In the genomic region with DNA sequence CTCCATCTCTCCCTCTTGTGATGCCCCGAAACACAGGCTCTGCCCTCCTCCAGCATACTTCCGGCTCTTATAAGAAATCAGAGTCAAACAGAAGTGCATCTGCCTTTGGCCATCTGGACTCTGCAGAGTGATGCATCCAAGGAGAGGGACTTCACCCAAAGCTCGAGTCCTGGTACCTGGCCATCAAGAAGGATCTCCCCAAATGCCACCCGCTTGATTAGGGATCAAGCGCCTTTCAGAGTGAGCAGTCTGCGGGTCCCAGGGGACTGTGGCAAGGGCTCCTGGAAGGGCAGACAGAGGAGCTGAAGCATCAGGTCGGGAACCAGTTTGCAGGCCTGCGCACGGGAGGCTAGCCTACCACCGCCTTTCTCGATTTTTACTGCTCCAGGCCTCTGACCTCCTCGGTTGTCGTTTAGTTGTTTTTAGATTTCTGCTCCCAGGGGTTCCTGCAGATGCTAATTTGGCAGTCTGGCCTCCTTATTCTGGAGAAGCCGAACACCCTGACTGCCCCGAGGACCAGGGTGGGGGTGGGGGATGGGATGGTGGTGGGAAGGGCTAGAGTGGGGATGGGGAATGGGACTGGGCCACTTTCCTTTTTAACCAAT, we compare ENCODE assay signal across 30 mouse cellular contexts. TPM values are rescaled to one million over a fixed set of nuclear protein-coding genes. Genes with fewer than 3 reads are reported as not detected.
DNase-seq lines count a peak whose midpoint lies in the region; ATAC-seq and TF ChIP-seq lines count a peak whose summit lies in the region.
"Had no signal": no experiment of that assay in that cellular context is flagged by ENCODE, and none has a peak within 500 bp of the region (broad histone marks: within the 10 kb centered on the region; RNA-seq: fewer than 3 reads in every experiment).

No protein-coding gene starts in this region.

- 33% methylated on average over 15 of the region's 15 CpGs for WGBS in heart, embryonic 10.5 days
- WGBS in midbrain, embryonic 10.5 days, result 30% methylated on average over 15 of the region's 15 CpGs
- WGBS in midbrain, embryonic 11.5 days, result 32% methylated on average over 15 of the region's 15 CpGs
- WGBS in stomach, postnatal 0 days, result 75% methylated on average over 15 of the region's 15 CpGs

- H3K9ac ChIP-seq in midbrain, embryonic 11.5 days (ENCODE audit: low read length), result no peak overlapping the region
- peak overlapping the region; percentile 4; the same call in 1 of the 2 replicates for H3K9ac ChIP-seq in stomach, postnatal 0 days (ENCODE audit: low read length)
- H3K9ac ChIP-seq: embryonic facial prominence, embryonic 13.5 days; forebrain, embryonic 13.5 days; heart, embryonic 15.5 days; liver, embryonic 15.5 days; lung, embryonic 15.5 days; neural tube, embryonic 15.5 days had no signal

- peaks cover 7% of the 10 kb centered on the region for H3K27me3 ChIP-seq in heart, embryonic 10.5 days (ENCODE audit: insufficient read depth, poor library complexity, severe bottlenecking)
- H3K27me3 ChIP-seq in midbrain, embryonic 10.5 days (ENCODE audit: low read depth, poor library complexity, severe bottlenecking), result peaks cover 43% of the 10 kb centered on the region
- H3K27me3 ChIP-seq in midbrain, embryonic 11.5 days (ENCODE audit: control insufficient read depth, insufficient read depth, low read length), result peaks cover 2% of the 10 kb centered on the region; the same call in 1 of the 2 replicates
- H3K27me3 ChIP-seq in stomach, postnatal 0 days (ENCODE audit: control insufficient read depth, insufficient read depth, low read length), result 0 out of 2 replicates have a peak, but pooled peaks cover 6% of the 10 kb centered on the region
- H3K27me3 ChIP-seq: forebrain, embryonic 13.5 days; neural tube, embryonic 15.5 days had no signal

- peak overlapping the region; percentile 64 for H3K27ac ChIP-seq in heart, embryonic 10.5 days
- H3K27ac ChIP-seq in midbrain, embryonic 10.5 days (replicated peaks), result peak overlapping the region; percentile 23; the same call in 1 of the 2 replicates
- no peak overlapping the region for H3K27ac ChIP-seq in midbrain, embryonic 11.5 days (ENCODE audit: low read depth, low read length)
- H3K27ac ChIP-seq in stomach, postnatal 0 days (replicated peaks), result no peak overlapping the region
- H3K27ac ChIP-seq: embryonic facial prominence, embryonic 13.5 days; forebrain, embryonic 13.5 days; heart, embryonic 15.5 days; hindbrain, embryonic 10.5 days; hindbrain, postnatal 0 days; layer of hippocampus, adult 2 months; liver, embryonic 15.5 days; lung, embryonic 15.5 days; neural tube, embryonic 15.5 days had no signal

- no peak for TF ChIP-seq EP300 in stomach, postnatal 0 days (optimal IDR thresholded peaks at IDR 0.05)

- H3K4me1 ChIP-seq in heart, embryonic 10.5 days, result peaks cover 54% of the 10 kb centered on the region
- peaks cover 28% of the 10 kb centered on the region for H3K4me1 ChIP-seq in midbrain, embryonic 10.5 days
- peaks cover 6% of the 10 kb centered on the region; the same call in 1 of the 2 replicates for H3K4me1 ChIP-seq in midbrain, embryonic 11.5 days (ENCODE audit: control insufficient read depth, insufficient read depth, low read length)
- H3K4me1 ChIP-seq in stomach, postnatal 0 days (replicated peaks; ENCODE audit: control insufficient read depth, insufficient read depth), result no peaks in the 10 kb centered on the region
- H3K4me1 ChIP-seq: liver, embryonic 15.5 days had no signal

- ATAC-seq in midbrain, embryonic 11.5 days (ENCODE audit: low FRiP score), result no peak
- ATAC-seq in stomach, postnatal 0 days (ENCODE audit: low FRiP score, low TSS enrichment), result no peak
- ATAC-seq: forebrain, embryonic 13.5 days; hindbrain, postnatal 0 days had no signal

- H3K36me3 ChIP-seq in heart, embryonic 10.5 days, result no peaks in the 10 kb centered on the region
- no peaks in the 10 kb centered on the region for H3K36me3 ChIP-seq in midbrain, embryonic 10.5 days
- no peaks in the 10 kb centered on the region for H3K36me3 ChIP-seq in midbrain, embryonic 11.5 days (ENCODE audit: control insufficient read depth, insufficient read depth, low read length)
- H3K36me3 ChIP-seq in stomach, postnatal 0 days (ENCODE audit: control insufficient read depth, insufficient read depth, low read length), result no peaks in the 10 kb centered on the region
- H3K36me3 ChIP-seq: embryonic facial prominence, embryonic 13.5 days; heart, embryonic 15.5 days; hindbrain, embryonic 10.5 days; liver, embryonic 15.5 days; lung, embryonic 15.5 days; neural tube, embryonic 15.5 days had no signal

- H3K4me2 ChIP-seq in midbrain, embryonic 11.5 days, result no peak overlapping the region
- H3K4me2 ChIP-seq in stomach, postnatal 0 days (replicated peaks; ENCODE audit: low read depth), result no peak overlapping the region
- H3K4me2 ChIP-seq: embryonic facial prominence, embryonic 13.5 days; forebrain, embryonic 13.5 days; heart, embryonic 15.5 days; liver, embryonic 15.5 days; lung, embryonic 15.5 days; neural tube, embryonic 15.5 days had no signal

- TF ChIP-seq CTCF in stomach, postnatal 0 days (IDR thresholded peaks at IDR 0.05; ENCODE audit: low read depth), result no peak

- no peaks in the 10 kb centered on the region for H3K9me3 ChIP-seq in heart, embryonic 10.5 days
- H3K9me3 ChIP-seq in midbrain, embryonic 10.5 days (replicated peaks), result no peaks in the 10 kb centered on the region
- H3K9me3 ChIP-seq in midbrain, embryonic 11.5 days (ENCODE audit: control insufficient read depth, low read length), result no peaks in the 10 kb centered on the region
- H3K9me3 ChIP-seq in stomach, postnatal 0 days (ENCODE audit: control insufficient read depth, low read length), result no peaks in the 10 kb centered on the region
- H3K9me3 ChIP-seq: embryonic facial prominence, embryonic 13.5 days; forebrain, embryonic 13.5 days; heart, embryonic 15.5 days; hindbrain, embryonic 10.5 days; liver, embryonic 15.5 days; lung, embryonic 15.5 days; neural tube, embryonic 15.5 days had no signal

- DNase-seq in adrenal gland, adult (ENCODE audit: inconsistent age in 2 of 2, low spot score in 1 of 2), result peak; percentile 3 to 21
- no peak for DNase-seq in adrenal gland, adult 18-20 months (ENCODE audit: low spot score in 2 of 2)
- no peak for DNase-seq in heart, embryonic 10.5 days (ENCODE audit: low spot score)
- DNase-seq in heart, postnatal 10 days, result no peak
- no peak for DNase-seq in midbrain, embryonic 10.5 days (ENCODE audit: low spot score)
- no peak for DNase-seq in midbrain, embryonic 11.5 days (ENCODE audit: low spot score, missing footprints)
- no peak for DNase-seq in stomach, postnatal 0 days (ENCODE audit: low spot score)
- DNase-seq in right cerebral cortex, adult 2 months (ENCODE audit: low spot score in 2 of 2), result no peak
- DNase-seq: adrenal gland, adult 2 months; cerebellum, adult 2 months; cerebellum, postnatal 36 days; embryo, embryonic 11 days; gastrocnemius, postnatal 10 days; kidney, adult 8-10 months; liver; lung, postnatal 36 days; right cerebral cortex, adult 18-20 months; thymus, adult 2 months; thymus, postnatal 4 days had no signal

- H3K4me3 ChIP-seq in heart, embryonic 10.5 days, result 0 out of 2 replicates have a peak overlapping the region, but pooled peaks have one; percentile 12
- H3K4me3 ChIP-seq in midbrain, embryonic 10.5 days, result no peak overlapping the region
- no peak overlapping the region for H3K4me3 ChIP-seq in midbrain, embryonic 11.5 days (ENCODE audit: low read depth, low read length)
- no peak overlapping the region for H3K4me3 ChIP-seq in stomach, postnatal 0 days (ENCODE audit: low read depth, low read length)
- H3K4me3 ChIP-seq: embryonic facial prominence, embryonic 13.5 days; forebrain, embryonic 13.5 days; heart, embryonic 15.5 days; hindbrain, embryonic 10.5 days; layer of hippocampus, adult 2 months; liver, embryonic 15.5 days; lung, embryonic 15.5 days; neural tube, embryonic 15.5 days had no signal

- intact Hi-C loops in heart, postnatal 10 days (cut with DNase I), result no loop called here

RNA-seq across cellular contexts. Expression of gene Cdk18, which starts 13.7 kb away (rescaled TPM):
- 10 to 100 TPM; 16.1 to 16.3 TPM for total RNA-seq in adrenal gland, adult 18-20 months (2021)
- 6.8 and 6.9 TPM in 2 replicates for polyA plus RNA-seq in heart, embryonic 10.5 days (2016; fragmentation: Nextera tagmentation; extraction: Ambion mirVana)
- 10 to 100 TPM in 1 of 2 experiments, 1 to 10 TPM in 1; 7.6 to 10.4 TPM for total RNA-seq in heart, postnatal 10 days (2021)
- 0.68 and 0.72 TPM in 2 replicates for polyA plus RNA-seq in midbrain, embryonic 10.5 days (2016; fragmentation: Nextera tagmentation; extraction: Ambion mirVana)
- 0.14 and 0.19 TPM in 2 replicates for polyA plus RNA-seq in midbrain, embryonic 11.5 days (2014; fragmentation: Nextera tagmentation; extraction: Ambion mirVana)
- 9.7 and 14.5 TPM in 2 replicates for polyA plus RNA-seq in stomach, postnatal 0 days (2015; fragmentation: Nextera tagmentation; extraction: Ambion mirVana)

RNA-seq across cellular contexts. Expression of gene Lemd1, which starts 38.0 kb away (rescaled TPM):
- under 1 TPM in 1 of 2 experiments, not detected in 1; 0.43 TPM for total RNA-seq in adrenal gland, adult 18-20 months (2021)
- polyA plus RNA-seq in heart, embryonic 10.5 days (2016; fragmentation: Nextera tagmentation; extraction: Ambion mirVana), result 0.12 and 0.49 TPM in 2 replicates
- total RNA-seq in heart, postnatal 10 days (2021), result not detected
- 6.2 and 8.4 TPM in 2 replicates for polyA plus RNA-seq in midbrain, embryonic 10.5 days (2016; fragmentation: Nextera tagmentation; extraction: Ambion mirVana)
- 10.7 and 12.9 TPM in 2 replicates for polyA plus RNA-seq in midbrain, embryonic 11.5 days (2014; fragmentation: Nextera tagmentation; extraction: Ambion mirVana)
- 0.30 and 0.42 TPM in 2 replicates for polyA plus RNA-seq in stomach, postnatal 0 days (2015; fragmentation: Nextera tagmentation; extraction: Ambion mirVana)
- total RNA-seq: gastrocnemius, postnatal 10 days; granulocyte monocyte progenitor cell, adult 5-6 weeks; megakaryocyte-erythroid progenitor cell, adult 5-6 weeks had no signal
- polyA plus RNA-seq: heart, embryonic 15.5 days; liver, embryonic 15.5 days; thymus, adult 2 months had no signal

RNA-seq across cellular contexts. Expression of gene AC124108.1, which starts 38.1 kb away (rescaled TPM):
- not detected for total RNA-seq in adrenal gland, adult 18-20 months (2021)
- polyA plus RNA-seq in heart, embryonic 10.5 days (2016; fragmentation: Nextera tagmentation; extraction: Ambion mirVana), result 0.05 TPM in 1 of 2 replicates, not detected in the other
- not detected for total RNA-seq in heart, postnatal 10 days (2021)
- 2.3 and 4.0 TPM in 2 replicates for polyA plus RNA-seq in midbrain, embryonic 10.5 days (2016; fragmentation: Nextera tagmentation; extraction: Ambion mirVana)
- 5.0 and 5.2 TPM in 2 replicates for polyA plus RNA-seq in midbrain, embryonic 11.5 days (2014; fragmentation: Nextera tagmentation; extraction: Ambion mirVana)
- 0.02 and 0.06 TPM in 2 replicates for polyA plus RNA-seq in stomach, postnatal 0 days (2015; fragmentation: Nextera tagmentation; extraction: Ambion mirVana)
- total RNA-seq: granulocyte monocyte progenitor cell, adult 5-6 weeks; megakaryocyte-erythroid progenitor cell, adult 5-6 weeks had no signal
- polyA plus RNA-seq: heart, embryonic 15.5 days; liver, embryonic 15.5 days; thymus, adult 2 months had no signal

Comparison
In these comparisons a context has a peak if more than half of its experiments do, and no peak if none do; other contexts are left out.
1. DNase-seq: peak in adrenal gland, adult (2 of 2); none in adrenal gland, adult 18-20 months (0 of 2), heart, embryonic 10.5 days (single experiment), heart, postnatal 10 days (0 of 2), midbrain, embryonic 10.5 days (single experiment), midbrain, embryonic 11.5 days (single experiment), stomach, postnatal 0 days (single experiment) and right cerebral cortex, adult 2 months (0 of 2).
2. H3K27ac ChIP-seq: peak in heart, embryonic 10.5 days (single experiment) and midbrain, embryonic 10.5 days (single experiment); none in midbrain, embryonic 11.5 days (single experiment) and stomach, postnatal 0 days (single experiment).